Mouse (Mus musculus) cortical plate, adult 2 months (tissue): ENCODE measurements around the gene Dcpp2.

ENCODE experiments used
- CTCF ChIP-seq: fragments of 200-500 bp; IDR thresholded peaks from 2 replicates; pipeline ENCODE4 v1.5.1; 2011; ENCODE audit warnings: mild to moderate bottlenecking, control low read depth, low read length; ENCODE audit not compliant: insufficient read depth; ENCODE audit errors: extremely low read depth
- POLR2A ChIP-seq: fragments of 200-500 bp; IDR thresholded peaks from 2 replicates; pipeline ENCODE4 v1.6.1; 2011; ENCODE audit warnings: mild to moderate bottlenecking, low read length, control low read depth; ENCODE audit not compliant: insufficient read depth; ENCODE audit errors: extremely low read depth

GRCm38 (mm10) chr17:23841145-23841544 lies 39.5 kb upstream of the Dcpp2 start:
- TF ChIP-seq CTCF (peak; percentile 42), POLR2A (no peak)
